Mouse (Mus musculus) midbrain, postnatal 0 days (tissue): ENCODE measurements around the gene Tspan9. TPM values are rescaled to one million over a fixed set of nuclear protein-coding genes. Genes with fewer than 3 reads are reported as not detected.

Experiments
- ATAC-seq: fragments of 200-750 bp; cut with Nextera tagmentation; 2 replicates; pipeline ENCODE4 v1.8.0; 2017; ENCODE audit warnings: moderate number of reproducible peaks, mild to moderate bottlenecking, moderate TSS enrichment, moderate library complexity; ENCODE audit not compliant: low FRiP score
- DNase-seq: peaks from one replicate; pipeline ENCODE4 v3.0.0-alpha.2; 2015; ENCODE audit warnings: low spot score
- H3K27ac ChIP-seq: fragments of 300-500 bp; sonication (generic); 2 replicates; pipeline ENCODE4 v1.5.1; 2014; ENCODE audit warnings: low read depth, mild to moderate bottlenecking, low read length, mixed read lengths
- H3K27me3 ChIP-seq: fragments of 300-500 bp; sonication (generic); 2 replicates; pipeline ENCODE4 v1.6.1; 2014; ENCODE audit warnings: low read length, control low read depth, mixed read lengths; ENCODE audit not compliant: insufficient read depth
- H3K36me3 ChIP-seq: fragments of 300-500 bp; sonication (generic); 2 replicates; pipeline ENCODE4 v1.6.1; 2014; ENCODE audit warnings: low read length, control low read depth, mixed read lengths; ENCODE audit not compliant: insufficient read depth
- H3K4me1 ChIP-seq: fragments of 300-500 bp; sonication (generic); 2 replicates; pipeline ENCODE4 v1.6.1; 2014; ENCODE audit warnings: mild to moderate bottlenecking, control low read depth, antibody characterized with exemption, low read length, mixed read lengths; ENCODE audit not compliant: insufficient read depth
- H3K4me2 ChIP-seq: fragments of 300-500 bp; sonication (generic); 2 replicates; pipeline ENCODE4 v1.6.1; 2014; ENCODE audit warnings: low read depth, mild to moderate bottlenecking, low read length, mixed read lengths; ENCODE audit not compliant: poor library complexity, severe bottlenecking
- H3K4me3 ChIP-seq: fragments of 300-500 bp; sonication (generic); 2 replicates; pipeline ENCODE4 v1.5.1; 2014; ENCODE audit warnings: low read depth, mild to moderate bottlenecking, low read length, moderate library complexity
- H3K9ac ChIP-seq: fragments of 300-500 bp; sonication (generic); replicated peaks from 2 replicates; pipeline ENCODE4 v1.6.1; 2014; ENCODE audit warnings: mild to moderate bottlenecking, low read length, moderate library complexity, mixed read lengths; ENCODE audit not compliant: poor library complexity, severe bottlenecking
- H3K9me3 ChIP-seq: fragments of 300-500 bp; sonication (generic); 2 replicates; pipeline ENCODE4 v1.6.1; 2016; ENCODE audit warnings: low read length, control low read depth
- CTCF ChIP-seq: IDR thresholded peaks from 2 replicates; pipeline ENCODE4 v1.5.1; 2016; ENCODE audit warnings: antibody characterized with exemption, mild to moderate bottlenecking
- WGBS: fragments of 180-500 bp; shearing (Covaris S2); extraction: QIAGEN DNeasy Blood & Tissue Kit; methylation state at CpG from one replicate; pipeline ENCODE4 v1.1.7; 2014; 5-methylcytosine and 5-hydroxymethylcytosine counted together
- polyA plus RNA-seq: library from polyadenylated mRNA; unstranded; fragments of >200 nt; fragmentation: Nextera tagmentation; extraction: Ambion mirVana; gene quantifications from 2 replicates; pipeline ENCODE4 v1.2.1, GENCODE M21; 2015
- total RNA-seq: library from RNA; depleted of rRNA; stranded (reverse); fragments of >200 nt; gene quantifications from 2 replicates; pipeline ENCODE4 v1.2.3, GENCODE M21; 2014

Gene Tspan9
- total and polyA plus RNA-seq, 2 experiments from 2014 or later, result 50.9 to 160 TPM

- 53% methylated on average over 6 of the region's 6 CpGs for WGBS
- Histone ChIP-seq H3K4me1 (no peaks in the 10 kb centered on the region), H3K9ac (no peak overlapping the region), H3K4me3 (no peak overlapping the region), H3K9me3 (no peaks in the 10 kb centered on the region), H3K27ac (no peak overlapping the region), H3K4me2 (no peak overlapping the region), H3K36me3 (no peaks in the 10 kb centered on the region), H3K27me3 (no peaks in the 10 kb centered on the region)
- TF ChIP-seq CTCF, result peak; percentile 65
- peak; percentile 27 for DNase-seq
- ATAC-seq, result no peak
Observed at GRCm38 (mm10) chr6:128168785-128169679, 25.6 kb upstream of the Tspan9 start.

DNA sequence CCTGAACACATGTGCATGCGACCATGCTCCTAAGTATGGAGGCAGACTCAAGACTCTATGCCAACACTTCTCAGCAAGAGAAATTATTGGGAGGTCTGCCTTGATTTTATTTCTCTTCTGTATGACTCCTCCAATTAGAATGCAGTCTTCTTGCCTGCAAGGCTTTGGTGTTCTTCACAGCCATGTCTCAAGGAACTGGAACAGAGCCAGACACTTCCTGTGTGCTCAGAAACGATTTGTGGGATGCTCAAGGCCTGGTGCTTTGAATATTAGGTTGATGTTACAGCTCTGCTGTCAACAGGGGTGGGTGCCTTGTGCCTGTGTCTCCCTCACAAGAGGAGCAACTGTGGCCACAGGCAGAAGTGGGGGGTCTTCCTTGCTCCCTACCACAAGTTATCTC lies 22.2 kb upstream of the Tspan9 start:
- ATAC-seq (no peak), DNase-seq (no peak)
- H3K4me3 ChIP-seq, result no peak overlapping the region
- TF ChIP-seq CTCF, result no peak
- no peak overlapping the region for H3K27ac ChIP-seq
- H3K9ac ChIP-seq, result no peak overlapping the region
- H3K9me3 ChIP-seq, result no peaks in the 10 kb centered on the region
- H3K36me3 ChIP-seq, result no peaks in the 10 kb centered on the region
- H3K27me3 ChIP-seq, result no peaks in the 10 kb centered on the region
- H3K4me1 ChIP-seq, result no peaks in the 10 kb centered on the region
- H3K4me2 ChIP-seq, result no peak overlapping the region
- 64% methylated on average over 2 of the region's 2 CpGs for WGBS

- Histone ChIP-seq H3K4me3 (no peak overlapping the region), H3K27me3 (no peaks in the 10 kb centered on the region), H3K4me1 (no peaks in the 10 kb centered on the region), H3K4me2 (no peak overlapping the region), H3K36me3 (no peaks in the 10 kb centered on the region), H3K9me3 (no peaks in the 10 kb centered on the region), H3K9ac (no peak overlapping the region), H3K27ac (no peak overlapping the region)
- DNase-seq (no peak), ATAC-seq (no peak)
- WGBS, result 82% methylated on average over 8 of the region's 8 CpGs
- TF ChIP-seq CTCF, result no peak
Observed at GRCm38 (mm10) chr6:128164632-128165031, 21.2 kb upstream of the Tspan9 start.

- no peak for TF ChIP-seq CTCF
- no peaks in the 10 kb centered on the region for H3K9me3 ChIP-seq
- no peak overlapping the region for H3K4me3 ChIP-seq
- H3K4me1 ChIP-seq, result no peaks in the 10 kb centered on the region
- H3K36me3 ChIP-seq, result no peaks in the 10 kb centered on the region
- DNase-seq, result no peak
- 86% methylated on average over 6 of the region's 6 CpGs for WGBS
- no peak overlapping the region for H3K27ac ChIP-seq
- no peak overlapping the region for H3K9ac ChIP-seq
- ATAC-seq, result no peak
- no peaks in the 10 kb centered on the region for H3K27me3 ChIP-seq
- no peak overlapping the region for H3K4me2 ChIP-seq
Observed at GRCm38 (mm10) chr6:128159092-128159491, 15.7 kb upstream of the Tspan9 start.

DNA sequence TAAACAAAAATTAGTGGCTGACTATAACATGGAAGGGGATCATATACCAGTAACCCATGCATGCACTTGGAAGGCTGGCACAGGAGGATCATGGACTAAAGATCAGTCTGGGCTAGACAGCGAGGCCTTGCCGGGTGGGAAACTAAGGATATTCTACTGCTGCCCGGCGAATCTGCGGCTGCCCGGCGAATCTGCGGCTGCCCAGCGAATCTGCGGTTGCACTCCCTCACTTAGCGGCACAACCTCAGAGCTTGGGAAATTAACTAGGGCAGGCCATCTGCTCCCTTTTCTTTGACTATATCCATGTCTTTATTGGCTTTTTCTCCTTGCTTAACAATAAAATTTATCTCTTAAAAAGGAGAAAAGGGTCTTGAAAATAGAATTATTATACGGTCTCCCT lies 14.6 kb upstream of the Tspan9 start:
- Histone ChIP-seq H3K36me3 (no peaks in the 10 kb centered on the region), H3K27me3 (no peaks in the 10 kb centered on the region), H3K4me3 (no peak overlapping the region), H3K9me3 (no peaks in the 10 kb centered on the region), H3K27ac (no peak overlapping the region), H3K9ac (no peak overlapping the region), H3K4me2 (no peak overlapping the region), H3K4me1 (no peaks in the 10 kb centered on the region)
- no peak for TF ChIP-seq CTCF
- ATAC-seq (no peak), DNase-seq (no peak)
- WGBS, result 58% methylated on average over 12 of the region's 12 CpGs

GRCm38 (mm10) chr6:128156476-128156875 lies 13.1 kb upstream of the Tspan9 start:
- no peak overlapping the region for H3K27ac ChIP-seq
- H3K4me1 ChIP-seq, result no peaks in the 10 kb centered on the region

More at GRCm38 (mm10) chr6:128156476-128156875, 13.1 kb upstream of the Tspan9 start:
- WGBS, result 81% methylated on average over 4 of the region's 4 CpGs
- no peak overlapping the region for H3K4me3 ChIP-seq
- no peak overlapping the region for H3K4me2 ChIP-seq
- no peak for ATAC-seq
- no peaks in the 10 kb centered on the region for H3K9me3 ChIP-seq
- H3K36me3 ChIP-seq, result no peaks in the 10 kb centered on the region
- H3K27me3 ChIP-seq, result no peaks in the 10 kb centered on the region
- DNase-seq, result no peak
- no peak overlapping the region for H3K9ac ChIP-seq
- no peak for TF ChIP-seq CTCF
